Mouse (Mus musculus): ENCODE measurements around the gene Adh4. TPM values are rescaled to one million over a fixed set of nuclear protein-coding genes. Genes with fewer than 3 reads are reported as not detected.

Adh4 gene
- polyA plus RNA-seq, 1 experiment from 2014 or later: 0.82 TPM

DNA sequence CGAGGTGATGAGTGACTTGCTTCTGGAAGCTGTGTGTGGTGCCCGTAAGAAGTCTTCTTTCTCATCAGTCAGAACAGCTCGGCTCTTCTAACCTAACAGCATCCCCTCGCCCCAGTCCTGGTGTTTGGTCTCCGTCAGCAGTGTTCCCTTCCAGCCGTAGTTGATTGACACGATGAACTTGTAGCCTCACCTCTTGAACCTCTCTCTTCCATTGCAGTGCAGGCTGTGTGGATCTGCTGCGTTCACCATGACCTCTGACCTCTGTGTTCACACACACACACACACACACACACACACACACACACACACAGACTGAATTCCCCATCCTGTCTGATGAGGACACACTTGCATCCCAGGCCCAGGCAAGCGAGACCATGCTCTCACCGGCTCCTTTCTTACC is 36.9 kb downstream of the Adh4 start:
- ATAC-seq: peak; percentile 29
- Histone ChIP-seq H3K4me3 (ENCODE audit: low read depth, low read length) (no peak overlapping the region), H3K9ac (replicated peaks) (no peak overlapping the region), H3K4me2 (ENCODE audit: low read depth, low read length) (no peak overlapping the region), H3K27ac (ENCODE audit: low read depth) (no peak overlapping the region), H3K9me3 (ENCODE audit: low read length) (no peaks in the 10 kb centered on the region), H3K36me3 (replicated peaks; ENCODE audit: insufficient read depth, low read length) (peaks cover 63% of the 10 kb centered on the region), H3K4me1 (ENCODE audit: insufficient read depth) (no peaks in the 10 kb centered on the region), H3K27me3 (ENCODE audit: insufficient read depth, low read length) (no peaks in the 10 kb centered on the region)
- 75% methylated on average over 10 of the region's 10 CpGs for WGBS (ENCODE audit: insufficient replicate concordance)
- TF ChIP-seq EP300 (IDR thresholded peaks at IDR 0.05; ENCODE audit: low read depth) (no peak), CTCF (IDR thresholded peaks at IDR 0.05; ENCODE audit: low read depth) (no peak)
- no peak for DNase-seq

DNA sequence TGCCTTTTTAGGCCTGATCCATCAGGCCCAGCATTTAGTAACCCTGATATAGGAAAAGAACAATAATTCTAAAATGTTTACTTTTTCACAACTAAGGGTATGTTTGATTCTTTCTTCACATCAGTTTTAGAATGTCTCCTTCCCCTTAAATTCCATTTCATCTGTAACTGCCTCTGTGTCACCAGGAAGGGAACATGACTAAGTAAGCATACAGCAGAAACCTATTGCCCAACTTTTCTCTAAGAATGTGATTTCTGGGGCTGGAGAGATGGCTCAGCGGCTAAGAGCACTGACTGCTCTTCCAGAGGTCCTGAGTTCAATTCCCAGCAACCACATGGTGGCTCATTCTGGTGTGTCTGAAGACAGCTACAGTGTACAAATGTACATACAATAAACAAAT is 39.0 kb downstream of the Adh4 start:
- TF ChIP-seq CTCF (IDR thresholded peaks at IDR 0.05; ENCODE audit: low read depth) (no peak), EP300 (IDR thresholded peaks at IDR 0.05; ENCODE audit: low read depth) (no peak)
- no peak overlapping the region for H3K27ac ChIP-seq (ENCODE audit: low read depth)
- H3K27me3 ChIP-seq (ENCODE audit: insufficient read depth, low read length): no peaks in the 10 kb centered on the region
- no peak overlapping the region for H3K4me3 ChIP-seq (ENCODE audit: low read depth, low read length)
- peaks cover 73% of the 10 kb centered on the region for H3K36me3 ChIP-seq (replicated peaks; ENCODE audit: insufficient read depth, low read length)
- ATAC-seq (no peak), DNase-seq (no peak)
- WGBS (ENCODE audit: insufficient replicate concordance): 79% methylated on average over 1 of the region's 1 CpGs
- H3K9ac ChIP-seq (replicated peaks): no peak overlapping the region
- H3K4me2 ChIP-seq (ENCODE audit: low read depth, low read length): no peak overlapping the region
- no peaks in the 10 kb centered on the region for H3K9me3 ChIP-seq (ENCODE audit: low read length)
- H3K4me1 ChIP-seq (ENCODE audit: insufficient read depth): no peaks in the 10 kb centered on the region

DNA sequence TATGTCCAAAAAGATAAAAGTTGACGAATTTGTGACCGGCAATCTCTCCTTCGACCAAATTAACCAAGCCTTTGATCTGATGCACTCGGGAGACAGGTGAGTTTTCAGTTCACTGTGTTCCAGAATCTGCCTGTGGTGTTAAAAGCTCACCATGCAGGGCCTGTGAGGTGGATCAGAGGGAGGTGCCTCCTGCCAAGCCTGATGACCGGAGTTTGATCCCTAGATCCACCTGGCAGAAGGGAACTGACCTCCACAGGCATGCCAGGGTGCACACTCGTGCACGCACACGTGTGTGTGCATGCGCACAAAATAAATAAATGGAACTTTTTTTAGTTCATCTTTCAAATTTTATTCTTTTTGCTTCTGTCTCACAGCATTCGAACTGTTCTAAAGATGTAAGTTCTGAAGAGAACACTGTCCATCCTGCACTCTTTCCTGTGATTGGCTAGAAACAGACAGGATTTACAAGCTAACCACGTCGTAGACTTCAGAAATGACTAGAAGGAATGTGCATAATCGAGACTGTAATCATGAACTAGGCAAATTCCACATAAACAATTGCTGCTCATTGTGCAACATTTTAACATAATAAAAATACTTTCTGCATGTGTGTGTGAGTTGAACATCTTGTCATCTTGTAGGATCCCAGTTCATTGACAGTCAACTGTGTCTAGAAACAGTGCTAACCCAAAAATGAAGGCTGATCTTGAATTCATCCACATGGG is 39.6 kb downstream of the Adh4 start:
- peaks cover 80% of the 10 kb centered on the region for H3K36me3 ChIP-seq (replicated peaks; ENCODE audit: insufficient read depth, low read length)

DNA sequence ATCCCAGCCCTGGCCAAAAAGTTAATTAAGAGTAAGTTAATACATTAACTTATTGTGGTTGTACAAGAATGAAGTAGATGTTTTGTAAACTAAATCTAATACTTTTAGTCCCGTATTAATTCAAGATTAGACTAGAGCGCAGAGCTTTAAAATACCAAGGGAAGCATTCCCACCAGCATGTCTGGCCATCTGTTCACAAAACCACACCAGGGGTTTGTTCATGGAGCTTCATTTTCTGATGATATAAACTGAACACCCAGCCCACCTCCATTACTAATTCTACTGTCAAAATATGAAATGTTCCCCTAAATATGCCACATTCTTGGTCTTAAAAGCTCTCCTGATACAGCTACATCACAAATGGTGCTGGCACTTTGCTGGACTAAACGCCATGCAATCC is 43.2 kb downstream of the Adh4 start:
- ATAC-seq (no peak), DNase-seq (no peak)
- no peak for TF ChIP-seq CTCF (IDR thresholded peaks at IDR 0.05; ENCODE audit: low read depth)
- TF ChIP-seq EP300 (IDR thresholded peaks at IDR 0.05; ENCODE audit: low read depth): no peak
- Histone ChIP-seq H3K27me3 (ENCODE audit: insufficient read depth, low read length) (no peaks in the 10 kb centered on the region), H3K27ac (ENCODE audit: low read depth) (no peak overlapping the region), H3K4me3 (ENCODE audit: low read depth, low read length) (no peak overlapping the region), H3K9ac (replicated peaks) (no peak overlapping the region), H3K36me3 (replicated peaks; ENCODE audit: insufficient read depth, low read length) (peaks cover 71% of the 10 kb centered on the region), H3K9me3 (ENCODE audit: low read length) (no peaks in the 10 kb centered on the region), H3K4me2 (ENCODE audit: low read depth, low read length) (no peak overlapping the region), H3K4me1 (ENCODE audit: insufficient read depth) (no peaks in the 10 kb centered on the region)
- WGBS (ENCODE audit: insufficient replicate concordance): 97% methylated on average over 3 of the region's 3 CpGs

More for the DNA sequence above, 39.6 kb downstream of the Adh4 start:
- WGBS (ENCODE audit: insufficient replicate concordance): 86% methylated on average over 13 of the region's 13 CpGs
- H3K4me3 ChIP-seq (ENCODE audit: low read depth, low read length): no peak overlapping the region
- TF ChIP-seq EP300 (IDR thresholded peaks at IDR 0.05; ENCODE audit: low read depth) (no peak), CTCF (IDR thresholded peaks at IDR 0.05; ENCODE audit: low read depth) (no peak)
- no peaks in the 10 kb centered on the region for H3K9me3 ChIP-seq (ENCODE audit: low read length)
- no peaks in the 10 kb centered on the region for H3K27me3 ChIP-seq (ENCODE audit: insufficient read depth, low read length)
- no peak overlapping the region for H3K4me2 ChIP-seq (ENCODE audit: low read depth, low read length)
- DNase-seq (no peak), ATAC-seq (no peak)
- no peak overlapping the region for H3K27ac ChIP-seq (ENCODE audit: low read depth)
- H3K4me1 ChIP-seq (ENCODE audit: insufficient read depth): no peaks in the 10 kb centered on the region
- H3K9ac ChIP-seq (replicated peaks): no peak overlapping the region

DNA sequence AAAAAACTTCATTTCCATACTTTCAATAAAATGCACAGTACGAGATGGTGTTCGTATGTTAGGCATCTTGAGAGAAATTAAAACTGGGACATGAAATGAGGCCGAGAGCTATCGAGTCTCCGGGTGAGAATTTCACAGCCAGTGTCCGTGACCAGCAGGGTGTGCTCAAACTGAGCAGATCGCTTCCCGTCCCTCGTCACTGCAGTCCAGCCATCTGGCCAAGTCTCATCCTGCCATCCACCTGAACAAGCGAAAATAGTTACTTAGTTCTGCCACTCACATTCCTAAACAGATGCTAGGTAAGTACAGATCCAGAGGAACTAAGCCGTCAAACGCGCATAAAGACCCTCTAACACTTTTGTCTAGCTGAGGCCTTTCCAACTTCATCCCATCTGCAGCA is 45.0 kb downstream of the Adh4 start:
- Histone ChIP-seq H3K27ac (ENCODE audit: low read depth) (no peak overlapping the region), H3K36me3 (replicated peaks; ENCODE audit: insufficient read depth, low read length) (peaks cover 60% of the 10 kb centered on the region), H3K4me3 (ENCODE audit: low read depth, low read length) (no peak overlapping the region), H3K9me3 (ENCODE audit: low read length) (no peaks in the 10 kb centered on the region), H3K4me1 (ENCODE audit: insufficient read depth) (peaks cover 1% of the 10 kb centered on the region; the same call in 1 of the 2 replicates), H3K9ac (replicated peaks) (no peak overlapping the region), H3K4me2 (ENCODE audit: low read depth, low read length) (no peak overlapping the region), H3K27me3 (ENCODE audit: insufficient read depth, low read length) (no peaks in the 10 kb centered on the region)
- no peak for TF ChIP-seq EP300 (IDR thresholded peaks at IDR 0.05; ENCODE audit: low read depth)
- peak; percentile 38 for TF ChIP-seq CTCF (IDR thresholded peaks at IDR 0.05; ENCODE audit: low read depth)
- ATAC-seq (no peak), DNase-seq (no peak)
- 92% methylated on average over 13 of the region's 13 CpGs for WGBS (ENCODE audit: insufficient replicate concordance)

DNA sequence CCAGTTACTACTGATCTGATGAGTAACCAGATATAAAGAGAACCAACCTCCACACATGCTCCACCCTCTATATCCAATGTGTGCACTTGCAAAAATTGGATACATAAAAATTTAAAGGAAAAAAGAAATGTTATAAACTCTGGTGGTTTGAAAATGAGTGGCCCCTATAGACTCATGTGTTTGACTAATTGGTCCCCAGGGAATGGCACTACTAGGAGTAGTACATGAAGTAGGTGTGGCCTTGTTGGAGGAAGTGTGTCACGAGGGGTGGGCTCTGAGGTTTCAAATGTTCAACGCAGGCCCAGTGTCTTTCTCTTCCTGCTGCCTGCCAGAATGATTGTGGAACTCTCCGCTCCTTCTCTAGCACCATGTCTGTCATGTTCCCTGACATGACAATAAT is 46.6 kb downstream of the Adh4 start:
- ATAC-seq (no peak), DNase-seq (no peak)
- TF ChIP-seq EP300 (IDR thresholded peaks at IDR 0.05; ENCODE audit: low read depth) (no peak), CTCF (IDR thresholded peaks at IDR 0.05; ENCODE audit: low read depth) (no peak)
- peaks cover 58% of the 10 kb centered on the region for H3K36me3 ChIP-seq (replicated peaks; ENCODE audit: insufficient read depth, low read length)
- H3K4me2 ChIP-seq (ENCODE audit: low read depth, low read length): no peak overlapping the region
- H3K9me3 ChIP-seq (ENCODE audit: low read length): no peaks in the 10 kb centered on the region
- H3K27me3 ChIP-seq (ENCODE audit: insufficient read depth, low read length): no peaks in the 10 kb centered on the region
- WGBS (ENCODE audit: insufficient replicate concordance): 79% methylated on average over 3 of the region's 3 CpGs
- no peak overlapping the region for H3K4me3 ChIP-seq (ENCODE audit: low read depth, low read length)
- H3K4me1 ChIP-seq (ENCODE audit: insufficient read depth): peaks cover 4% of the 10 kb centered on the region; the same call in 1 of the 2 replicates
- H3K27ac ChIP-seq (ENCODE audit: low read depth): no peak overlapping the region
- no peak overlapping the region for H3K9ac ChIP-seq (replicated peaks)
